Mouse (Mus musculus) E14TG2a.4 (cell line): ENCODE results near the gene Gnl1.

Experiments used
- CTCF ChIP-seq: conservative IDR thresholded peaks from 2 replicates; pipeline ENCODE4 v1.5.1; 2014; ENCODE audit warnings: low read length
- NANOG ChIP-seq: IDR thresholded peaks from 2 replicates; pipeline ENCODE4 v1.6.1; 2014; ENCODE audit warnings: borderline replicate concordance, low read length, mixed read lengths
- POU5F1 ChIP-seq: IDR thresholded peaks from 2 replicates; pipeline ENCODE4 v1.6.1; 2014; ENCODE audit warnings: low read length, borderline replicate concordance

DNA sequence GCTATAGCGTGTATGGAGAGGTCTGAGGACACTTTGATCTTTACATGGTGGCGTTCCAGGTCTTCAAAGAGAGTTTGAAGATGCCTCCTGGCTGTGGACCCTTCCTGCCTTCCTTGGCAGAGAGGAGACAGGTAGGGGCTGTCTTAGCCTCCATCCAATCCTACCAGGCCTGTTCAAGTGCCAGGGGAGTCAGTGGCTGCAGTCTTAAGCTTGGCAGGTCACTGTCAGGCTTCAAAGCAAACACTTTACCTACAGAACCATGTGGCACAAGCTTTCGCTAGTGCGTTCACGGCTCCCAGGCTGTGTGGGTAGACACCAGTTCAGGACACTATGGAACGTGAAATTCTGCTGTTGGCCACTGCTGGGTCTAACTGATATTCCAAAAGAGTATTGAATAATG lies 43.3 kb downstream of the Gnl1 start:
- no peak for TF ChIP-seq CTCF
- no peak for TF ChIP-seq POU5F1
- TF ChIP-seq NANOG, result no peak
